Mouse (Mus musculus): ENCODE measurements around the gene Gfap. TPM values are rescaled to one million over a fixed set of nuclear protein-coding genes. Genes with fewer than 3 reads are reported as not detected.

Gene Gfap
- total RNA-seq, 1 experiment, result 0.36 TPM

- Histone ChIP-seq H3K9me3 (ENCODE audit: control insufficient read depth, insufficient read depth, low read depth, low read length) (no peaks in the 10 kb centered on the region), H3K9ac (ENCODE audit: insufficient read depth, low read depth, low read length, poor library complexity, severe bottlenecking) (no peak overlapping the region), H3K27ac (ENCODE audit: insufficient read depth, low read depth, low read length, poor library complexity, severe bottlenecking) (no peak overlapping the region), H3K4me3 (ENCODE audit: insufficient read depth in 1 of 2, low read depth in 1 of 2, low read length in 2 of 2, poor library complexity in 1 of 2, severe bottlenecking in 1 of 2) (no peak overlapping the region), H3K4me1 (ENCODE audit: control insufficient read depth in 2 of 2, insufficient read depth in 2 of 2, low read length in 2 of 2, poor library complexity in 1 of 2) (no peaks in the 10 kb centered on the region), H3K36me3 (ENCODE audit: control insufficient read depth, insufficient read depth, low read length, poor library complexity, severe bottlenecking) (peaks cover 55% of the 10 kb centered on the region)
- TF ChIP-seq ZC3H11A (IDR thresholded peaks at IDR 0.05; ENCODE audit: borderline replicate concordance, low read depth, low read length) (no peak), ZNF384 (IDR thresholded peaks at IDR 0.05; ENCODE audit: low read depth, low read length) (no peak), CHD2 (IDR thresholded peaks at IDR 0.05; ENCODE audit: low read depth, low read length) (no peak), HCFC1 (IDR thresholded peaks at IDR 0.05; ENCODE audit: borderline replicate concordance, insufficient read depth, low read length) (no peak), MAFK (IDR thresholded peaks at IDR 0.05; ENCODE audit: insufficient read depth, low read depth, low read length) (no peak)
- in situ Hi-C loops (cut with MboI; ENCODE audit: low sequenced_read_pairs in 2 of 2, unreplicated experiment in 2 of 2), result no loop called here
- no peak for DNase-seq (ENCODE audit: low read depth, low spot score)
Observed at GRCm38 (mm10) chr11:102855941-102856340, 44.8 kb downstream of the Gfap start.

DNA sequence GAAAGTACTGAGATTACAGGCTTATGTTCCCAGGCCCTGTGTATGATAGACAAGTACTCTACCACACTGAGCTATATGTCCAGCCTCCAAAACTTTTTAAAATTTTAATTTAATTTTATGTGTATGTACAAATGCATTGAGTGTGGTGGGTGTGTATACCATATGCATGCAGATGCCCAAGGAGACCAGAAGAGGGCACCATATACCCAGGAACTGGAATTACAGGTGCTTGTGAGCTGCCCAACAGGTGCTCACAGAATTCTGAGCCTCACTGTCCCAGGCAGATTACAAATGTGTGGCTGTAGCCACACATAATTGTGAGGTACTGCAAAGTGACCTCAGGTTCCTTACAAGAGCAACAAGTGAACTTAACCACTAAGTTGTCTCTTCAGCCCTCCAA, 47.0 kb downstream of the Gfap start:
- TF ChIP-seq HCFC1 (IDR thresholded peaks at IDR 0.05; ENCODE audit: borderline replicate concordance, insufficient read depth, low read length), result no peak
- TF ChIP-seq ZC3H11A (IDR thresholded peaks at IDR 0.05; ENCODE audit: borderline replicate concordance, low read depth, low read length), result no peak
- no peak for TF ChIP-seq ZNF384 (IDR thresholded peaks at IDR 0.05; ENCODE audit: low read depth, low read length)
- TF ChIP-seq MAFK (IDR thresholded peaks at IDR 0.05; ENCODE audit: insufficient read depth, low read depth, low read length), result no peak
- no peak for TF ChIP-seq CHD2 (IDR thresholded peaks at IDR 0.05; ENCODE audit: low read depth, low read length)
- DNase-seq (ENCODE audit: low read depth, low spot score), result peak; percentile 28
- H3K4me3 ChIP-seq (ENCODE audit: insufficient read depth in 1 of 2, low read depth in 1 of 2, low read length in 2 of 2, poor library complexity in 1 of 2, severe bottlenecking in 1 of 2), result no peak overlapping the region
- H3K9ac ChIP-seq (ENCODE audit: insufficient read depth, low read depth, low read length, poor library complexity, severe bottlenecking), result no peak overlapping the region
- H3K36me3 ChIP-seq (ENCODE audit: control insufficient read depth, insufficient read depth, low read length, poor library complexity, severe bottlenecking), result peaks cover 49% of the 10 kb centered on the region
- no peaks in the 10 kb centered on the region for H3K4me1 ChIP-seq (ENCODE audit: control insufficient read depth in 2 of 2, insufficient read depth in 2 of 2, low read length in 2 of 2, poor library complexity in 1 of 2)
- H3K9me3 ChIP-seq (ENCODE audit: control insufficient read depth, insufficient read depth, low read depth, low read length), result no peaks in the 10 kb centered on the region
- no peak overlapping the region for H3K27ac ChIP-seq (ENCODE audit: insufficient read depth, low read depth, low read length, poor library complexity, severe bottlenecking)
- in situ Hi-C loops (cut with MboI; ENCODE audit: low sequenced_read_pairs in 2 of 2, unreplicated experiment in 2 of 2), result loop anchor here in 1 of 2 experiments (5.0 kb wide), 1 partner anchor 76 kb away; no protein-coding TSS in a partner anchor

- TF ChIP-seq ZC3H11A (IDR thresholded peaks at IDR 0.05; ENCODE audit: borderline replicate concordance, low read depth, low read length) (0 out of 2 replicates have a peak, but pooled peaks have one; percentile 16), CHD2 (IDR thresholded peaks at IDR 0.05; ENCODE audit: low read depth, low read length) (no peak)
- no peak overlapping the region for H3K4me3 ChIP-seq (ENCODE audit: insufficient read depth in 1 of 2, low read depth in 1 of 2, low read length in 2 of 2, poor library complexity in 1 of 2, severe bottlenecking in 1 of 2)
- no peaks in the 10 kb centered on the region for H3K9me3 ChIP-seq (ENCODE audit: control insufficient read depth, insufficient read depth, low read depth, low read length)
- in situ Hi-C loops (cut with MboI; ENCODE audit: low sequenced_read_pairs in 2 of 2, unreplicated experiment in 2 of 2), result loop anchor here in 1 of 2 experiments (5.0 kb wide), 1 partner anchor 75 kb away; no protein-coding TSS in a partner anchor
- no peak overlapping the region for H3K27ac ChIP-seq (ENCODE audit: insufficient read depth, low read depth, low read length, poor library complexity, severe bottlenecking)
- H3K4me1 ChIP-seq (ENCODE audit: control insufficient read depth in 2 of 2, insufficient read depth in 2 of 2, low read length in 2 of 2, poor library complexity in 1 of 2), result no peaks in the 10 kb centered on the region
- H3K9ac ChIP-seq (ENCODE audit: insufficient read depth, low read depth, low read length, poor library complexity, severe bottlenecking), result no peak overlapping the region
- H3K36me3 ChIP-seq (ENCODE audit: control insufficient read depth, insufficient read depth, low read length, poor library complexity, severe bottlenecking), result peaks cover 54% of the 10 kb centered on the region
- DNase-seq (ENCODE audit: low read depth, low spot score), result peak; percentile 71
Observed at GRCm38 (mm10) chr11:102851883-102852282, 48.8 kb downstream of the Gfap start.

DNA sequence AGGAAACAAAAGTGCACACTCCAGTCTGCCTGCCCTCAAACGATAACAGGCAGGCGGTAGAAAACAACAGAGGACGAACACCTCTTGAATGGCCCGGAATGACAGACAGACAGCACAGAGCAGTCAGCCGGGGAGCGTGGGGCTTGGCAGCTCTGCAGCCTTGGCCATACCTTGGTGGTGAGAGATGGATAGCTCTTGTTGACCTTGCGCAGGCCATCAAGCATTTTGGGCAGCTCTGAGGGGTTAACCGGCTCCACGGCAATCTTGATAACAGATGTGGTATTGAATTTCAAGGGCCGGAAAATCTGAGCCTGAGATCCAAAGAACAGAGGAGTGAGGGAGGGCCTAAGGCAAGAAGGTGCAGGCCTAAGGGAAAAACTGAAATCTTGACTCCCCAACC, 54.8 kb downstream of the Gfap start:
- no peaks in the 10 kb centered on the region for H3K9me3 ChIP-seq (ENCODE audit: control insufficient read depth, insufficient read depth, low read depth, low read length)
- H3K4me3 ChIP-seq (ENCODE audit: insufficient read depth in 1 of 2, low read depth in 1 of 2, low read length in 2 of 2, poor library complexity in 1 of 2, severe bottlenecking in 1 of 2), result no peak overlapping the region
- TF ChIP-seq MAFK (IDR thresholded peaks at IDR 0.05; ENCODE audit: insufficient read depth, low read depth, low read length) (no peak), CHD2 (IDR thresholded peaks at IDR 0.05; ENCODE audit: low read depth, low read length) (no peak)
- H3K27ac ChIP-seq (ENCODE audit: insufficient read depth, low read depth, low read length, poor library complexity, severe bottlenecking), result no peak overlapping the region
- in situ Hi-C loops (cut with MboI; ENCODE audit: low sequenced_read_pairs in 2 of 2, unreplicated experiment in 2 of 2), result no loop called here
- no peak for DNase-seq (ENCODE audit: low read depth, low spot score)
- H3K4me1 ChIP-seq (ENCODE audit: control insufficient read depth in 2 of 2, insufficient read depth in 2 of 2, low read length in 2 of 2, poor library complexity in 1 of 2), result no peaks in the 10 kb centered on the region
- peaks cover 80% of the 10 kb centered on the region for H3K36me3 ChIP-seq (ENCODE audit: control insufficient read depth, insufficient read depth, low read length, poor library complexity, severe bottlenecking)
- H3K9ac ChIP-seq (ENCODE audit: insufficient read depth, low read depth, low read length, poor library complexity, severe bottlenecking), result no peak overlapping the region

GRCm38 (mm10) chr11:102838616-102839150, 62.0 kb downstream of the Gfap start:
- in situ Hi-C loops (cut with MboI; ENCODE audit: low sequenced_read_pairs in 2 of 2, unreplicated experiment in 2 of 2), result no loop called here
- Histone ChIP-seq H3K36me3 (ENCODE audit: control insufficient read depth, insufficient read depth, low read length, poor library complexity, severe bottlenecking) (peaks cover 73% of the 10 kb centered on the region), H3K9ac (ENCODE audit: insufficient read depth, low read depth, low read length, poor library complexity, severe bottlenecking) (no peak overlapping the region)

More at GRCm38 (mm10) chr11:102838616-102839150, 62.0 kb downstream of the Gfap start:
- Histone ChIP-seq H3K27ac (ENCODE audit: insufficient read depth, low read depth, low read length, poor library complexity, severe bottlenecking) (no peak overlapping the region), H3K4me1 (ENCODE audit: control insufficient read depth in 2 of 2, insufficient read depth in 2 of 2, low read length in 2 of 2, poor library complexity in 1 of 2) (no peaks in the 10 kb centered on the region), H3K4me3 (ENCODE audit: insufficient read depth in 1 of 2, low read depth in 1 of 2, low read length in 2 of 2, poor library complexity in 1 of 2, severe bottlenecking in 1 of 2) (no peak overlapping the region), H3K9me3 (ENCODE audit: control insufficient read depth, insufficient read depth, low read depth, low read length) (no peaks in the 10 kb centered on the region)
- no peak for DNase-seq (ENCODE audit: low read depth, low spot score)
- no peak for TF ChIP-seq MAFK (IDR thresholded peaks at IDR 0.05; ENCODE audit: insufficient read depth, low read depth, low read length)

All from ES-E14 (cell line).